1 mouse cellular context compared by ENCODE assay signal in the genomic region with DNA sequence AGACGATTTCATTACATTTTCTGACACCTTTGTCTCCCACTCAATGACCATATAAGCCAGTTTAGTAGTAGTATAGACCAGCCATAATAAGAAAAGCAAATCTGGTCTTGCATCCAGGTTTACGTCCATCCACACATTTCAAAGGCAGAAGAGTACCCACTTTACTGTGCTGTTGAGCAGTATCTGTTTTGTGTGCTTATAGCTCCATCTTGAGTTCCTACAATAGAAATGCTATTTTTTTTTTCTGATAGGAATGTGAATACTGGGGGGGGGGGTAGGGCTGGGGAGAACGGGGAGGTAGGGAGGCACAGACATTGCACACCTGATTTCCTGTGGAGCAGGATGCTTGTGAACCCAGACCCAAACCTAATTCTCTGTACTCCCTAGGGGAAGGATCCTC.
TF ChIP-seq lines count a peak whose summit lies in the region.

No protein-coding gene starts in this region.

TF ChIP-seq in MEL, 35 proteins besides CTCF, POLR2A, EP300 and RAD21:
- TF ChIP-seq TCF12 (IDR thresholded peaks at IDR 0.05; ENCODE audit: low read depth, low read length) (no peak), ZNF384 (IDR thresholded peaks at IDR 0.05; ENCODE audit: low read depth, low read length) (peak; percentile 18; the same call in 1 of the 2 replicates), E2F4 (IDR thresholded peaks at IDR 0.05; ENCODE audit: borderline replicate concordance, low read depth, low read length) (no peak), GATA1 (IDR thresholded peaks at IDR 0.05; ENCODE audit: low read depth, low read length) (no peak), BHLHE40 (IDR thresholded peaks at IDR 0.05; ENCODE audit: borderline replicate concordance, low read depth, low read length) (no peak), POLR2AphosphoS2 (IDR thresholded peaks at IDR 0.05; ENCODE audit: low read length) (no peak)
